In the genomic region with DNA sequence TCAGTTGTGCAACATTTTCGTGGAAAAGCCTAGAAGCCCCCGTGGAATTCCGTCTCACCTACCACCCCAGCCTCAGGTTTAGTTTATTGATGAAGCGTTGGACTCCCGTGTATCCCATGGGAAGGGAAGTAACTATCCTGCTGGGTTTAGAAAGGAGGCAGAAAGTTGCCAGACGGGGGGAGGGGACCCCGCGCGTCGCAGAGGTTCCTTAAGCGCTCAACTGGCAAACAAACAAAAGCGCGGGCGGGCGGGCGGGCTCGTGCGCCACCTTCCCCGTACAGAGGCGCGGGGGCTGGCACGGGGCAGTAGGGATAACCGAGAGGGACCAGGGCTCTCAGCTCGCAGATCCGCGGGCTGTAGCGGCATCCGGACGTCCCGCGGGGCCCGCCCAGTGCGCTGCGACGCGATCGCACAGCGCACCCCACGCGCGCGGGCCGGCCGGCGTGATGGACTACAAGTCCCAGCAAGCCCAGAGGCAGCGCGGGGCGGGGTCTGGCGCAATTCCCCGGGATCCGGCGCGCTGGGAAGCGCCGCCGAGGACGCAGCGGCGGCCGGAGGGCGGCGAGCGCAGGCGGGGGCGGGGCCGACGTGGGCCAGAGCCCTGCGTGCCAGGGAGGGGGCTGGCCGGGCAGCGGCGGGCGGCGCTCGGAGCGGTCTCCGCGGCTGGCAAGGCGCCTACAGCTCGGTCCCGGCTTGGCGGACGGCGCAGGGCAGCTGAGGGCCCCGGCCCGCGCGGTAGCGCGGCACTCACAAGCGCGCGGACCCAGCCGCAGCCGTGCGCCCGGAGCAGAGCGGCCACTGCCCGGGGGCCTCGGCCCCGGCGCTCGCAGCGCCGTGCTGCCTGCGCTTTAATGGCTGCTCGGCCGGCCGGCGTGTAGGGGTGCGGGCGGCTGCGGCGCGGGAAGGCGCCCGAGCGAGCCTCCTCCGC, we compare ENCODE assay signal across 8 mouse cellular contexts. TPM values are rescaled to one million over a fixed set of nuclear protein-coding genes. Genes with fewer than 3 reads are reported as not detected.
A peak's percentile ranks its signal among the peaks of the same experiment; 100 is the strongest.
DNase-seq lines count a peak whose midpoint lies in the region; ATAC-seq and TF ChIP-seq lines count a peak whose summit lies in the region.

A gene (plus strand): TSS at position 611 of the 928 bp plus-strand sequence.

- H3K4me3 ChIP-seq in hindbrain, embryonic 13.5 days, result peak within 1 kb of the TSS; percentile 85

- H3K4me2 ChIP-seq in hindbrain, embryonic 13.5 days, result peak within 1 kb of the TSS; percentile 92

- no peak for DNase-seq in Patski (ENCODE audit: low read depth, low spot score)
- DNase-seq in cerebellum, postnatal 25 days, result peak; percentile 98 to 99
- peak; percentile 84 to 90 for DNase-seq in frontal cortex, postnatal 25 days (ENCODE audit: low spot score in 2 of 2)
- DNase-seq in layer of hippocampus, postnatal 25 days (ENCODE audit: extremely low spot score in 1 of 2, low spot score in 1 of 2), result peak; percentile 88 to 92
- peak; percentile 96 for DNase-seq in lung, postnatal 14 days
- peak; percentile 94 for DNase-seq in retina, embryonic 14.5 days (ENCODE audit: low spot score)
- DNase-seq in thymus, postnatal 36 days, result peak; percentile 38 to 49

- H3K27ac ChIP-seq in hindbrain, embryonic 13.5 days, result peak within 1 kb of the TSS; percentile 91

- peak within 1 kb of the TSS; percentile 91 for H3K9ac ChIP-seq in hindbrain, embryonic 13.5 days

- in situ Hi-C loops in Patski (cut with MboI; ENCODE audit: low pct_unique_long_range_greater_than_20kb), result loop anchor here (5.0 kb wide), 2 partner anchors 68 to 217 kb away; no protein-coding TSS in a partner anchor

- POLR2A ChIA-PET in Patski (lab: Charles Lee), result interaction anchor here (0.9 to 1.1 kb wide), 4 partner anchors 9 to 907 kb away, joined by 3 to 5 read pairs (median 4); no protein-coding TSS in a partner anchor

- H3K4me1 ChIP-seq in hindbrain, embryonic 13.5 days (replicated peaks), result peaks cover 31% of the 10 kb centered on the region

- CTCF ChIA-PET in Patski (lab: Charles Lee), result interaction anchor here (1.0 to 1.1 kb wide), 2 partner anchors 53 to 209 kb away, joined by 3 to 4 read pairs; no protein-coding TSS in a partner anchor

- H3K9me3 ChIP-seq in hindbrain, embryonic 13.5 days, result peaks cover 7% of the 10 kb centered on the region; the same call in 1 of the 2 replicates

- peak; percentile 53 for ATAC-seq in Patski
- ATAC-seq in hindbrain, embryonic 13.5 days (ENCODE audit: low FRiP score), result peak; percentile 90

- no peaks in the 10 kb centered on the region for H3K27me3 ChIP-seq in Patski
- H3K27me3 ChIP-seq in hindbrain, embryonic 13.5 days, result no peaks in the 10 kb centered on the region

- TF ChIP-seq CTCF in Patski (IDR thresholded peaks at IDR 0.05), result no peak

- H3K36me3 ChIP-seq in hindbrain, embryonic 13.5 days, result peaks cover 4% of the 10 kb centered on the region; the same call in 1 of the 2 replicates

- WGBS in hindbrain, embryonic 13.5 days, result under 1% methylated on average over 98 of the region's 118 CpGs

RNA-seq across cellular contexts. Expression of the gene that starts here (rescaled TPM):
- 32.3 TPM for polyA plus RNA-seq in Patski (2021)
- polyA plus RNA-seq in hindbrain, embryonic 13.5 days (2015; fragmentation: Nextera tagmentation; extraction: Ambion mirVana), result 48.4 and 51.3 TPM in 2 replicates
- total RNA-seq in layer of hippocampus, postnatal 25 days (2021), result 100 to 1,000 TPM; 255 to 275 TPM
